Mouse (Mus musculus) erythroblast, embryonic 14.5 days (primary cell): ENCODE data around the gene Bdkrb2. TPM values are rescaled to one million over a fixed set of nuclear protein-coding genes. Genes with fewer than 3 reads are reported as not detected.

Source experiments
- H3K27me3 ChIP-seq: 2 replicates; pipeline ENCODE4 v1.6.1; 2012; ENCODE audit warnings: inconsistent platforms; ENCODE audit not compliant: control insufficient read depth
- H3K36me3 ChIP-seq: 2 replicates; pipeline ENCODE4 v1.6.1; 2012; ENCODE audit warnings: mild to moderate bottlenecking, inconsistent platforms; ENCODE audit not compliant: control insufficient read depth
- H3K4me1 ChIP-seq: 2 replicates; pipeline ENCODE4 v1.6.1; 2012; ENCODE audit warnings: inconsistent platforms; ENCODE audit not compliant: control insufficient read depth
- H3K4me3 ChIP-seq: replicated peaks from 2 replicates; pipeline ENCODE3; 2012; ENCODE audit warnings: moderate library complexity, mild to moderate bottlenecking, inconsistent platforms
- H3K9me3 ChIP-seq: 2 replicates; pipeline ENCODE4 v1.6.1; 2012; ENCODE audit warnings: low read length, inconsistent platforms, mixed read lengths; ENCODE audit not compliant: control insufficient read depth
- GATA1 ChIP-seq: IDR thresholded peaks from 2 replicates; pipeline ENCODE4 v1.6.1; 2012; ENCODE audit warnings: low read length, inconsistent platforms, mixed read lengths
- TAL1 ChIP-seq: IDR thresholded peaks from 3 replicates; pipeline ENCODE4 v1.6.1; 2012; ENCODE audit warnings: low read length, inconsistent platforms, mixed read lengths
- polyA plus RNA-seq: library from polyadenylated mRNA; stranded (reverse); fragments of >175 nt; gene quantifications from 2 replicates; pipeline ENCODE4 v1.2.3, GENCODE M21; 2012

Gene Bdkrb2
- polyA plus RNA-seq, 1 experiment: not detected

GRCm38 (mm10) chr12:105580490-105580889 lies 17.5 kb downstream of the Bdkrb2 start:
- H3K9me3 ChIP-seq: no peaks in the 10 kb centered on the region
- no peaks in the 10 kb centered on the region for H3K27me3 ChIP-seq
- TF ChIP-seq GATA1 (no peak), TAL1 (no peak)
- H3K4me3 ChIP-seq: no peak overlapping the region
- H3K36me3 ChIP-seq: no peaks in the 10 kb centered on the region
- H3K4me1 ChIP-seq: peaks cover 18% of the 10 kb centered on the region

- Histone ChIP-seq H3K4me3 (no peak overlapping the region), H3K4me1 (peaks cover 18% of the 10 kb centered on the region), H3K27me3 (no peaks in the 10 kb centered on the region), H3K36me3 (no peaks in the 10 kb centered on the region), H3K9me3 (no peaks in the 10 kb centered on the region)
- no peak for TF ChIP-seq TAL1
Observed at GRCm38 (mm10) chr12:105582486-105582885, 19.5 kb downstream of the Bdkrb2 start.

- TF ChIP-seq TAL1 (no peak), GATA1 (no peak)
- Histone ChIP-seq H3K4me3 (no peak overlapping the region), H3K36me3 (no peaks in the 10 kb centered on the region), H3K27me3 (no peaks in the 10 kb centered on the region), H3K4me1 (peaks cover 18% of the 10 kb centered on the region), H3K9me3 (no peaks in the 10 kb centered on the region)
Observed at GRCm38 (mm10) chr12:105583484-105583883, 20.5 kb downstream of the Bdkrb2 start.

GRCm38 (mm10) chr12:105584851-105585250 lies 21.8 kb downstream of the Bdkrb2 start:
- TF ChIP-seq GATA1 (no peak), TAL1 (no peak)
- Histone ChIP-seq H3K4me1 (peaks cover 18% of the 10 kb centered on the region), H3K36me3 (no peaks in the 10 kb centered on the region), H3K4me3 (no peak overlapping the region), H3K27me3 (no peaks in the 10 kb centered on the region), H3K9me3 (no peaks in the 10 kb centered on the region)

- TF ChIP-seq TAL1 (no peak), GATA1 (no peak)
- Histone ChIP-seq H3K4me1 (peaks cover 18% of the 10 kb centered on the region), H3K4me3 (no peak overlapping the region), H3K27me3 (no peaks in the 10 kb centered on the region), H3K9me3 (no peaks in the 10 kb centered on the region), H3K36me3 (no peaks in the 10 kb centered on the region)
Observed at GRCm38 (mm10) chr12:105587526-105587925, 24.5 kb downstream of the Bdkrb2 start.

GRCm38 (mm10) chr12:105590786-105591185 lies 27.8 kb downstream of the Bdkrb2 start:
- TF ChIP-seq TAL1 (no peak), GATA1 (no peak)

GRCm38 (mm10) chr12:105592361-105592761 lies 29.3 kb downstream of the Bdkrb2 start:
- no peaks in the 10 kb centered on the region for H3K36me3 ChIP-seq
- H3K4me1 ChIP-seq: no peaks in the 10 kb centered on the region
- H3K27me3 ChIP-seq: no peaks in the 10 kb centered on the region
- H3K4me3 ChIP-seq: no peak overlapping the region
- TF ChIP-seq GATA1 (no peak), TAL1 (no peak)
- H3K9me3 ChIP-seq: no peaks in the 10 kb centered on the region

More at GRCm38 (mm10) chr12:105590786-105591185, 27.8 kb downstream of the Bdkrb2 start:
- H3K9me3 ChIP-seq: no peaks in the 10 kb centered on the region
- no peaks in the 10 kb centered on the region for H3K4me1 ChIP-seq
- no peaks in the 10 kb centered on the region for H3K27me3 ChIP-seq
- no peak overlapping the region for H3K4me3 ChIP-seq
- H3K36me3 ChIP-seq: no peaks in the 10 kb centered on the region

GRCm38 (mm10) chr12:105593471-105593870 lies 30.4 kb downstream of the Bdkrb2 start:
- H3K36me3 ChIP-seq: no peaks in the 10 kb centered on the region
- no peaks in the 10 kb centered on the region for H3K9me3 ChIP-seq
- H3K4me3 ChIP-seq: no peak overlapping the region
- no peaks in the 10 kb centered on the region for H3K27me3 ChIP-seq
- H3K4me1 ChIP-seq: no peaks in the 10 kb centered on the region
- TF ChIP-seq GATA1: no peak
- no peak for TF ChIP-seq TAL1

GRCm38 (mm10) chr12:105597135-105597534 lies 34.1 kb downstream of the Bdkrb2 start:
- Histone ChIP-seq H3K4me3 (no peak overlapping the region), H3K27me3 (no peaks in the 10 kb centered on the region), H3K9me3 (no peaks in the 10 kb centered on the region), H3K4me1 (no peaks in the 10 kb centered on the region), H3K36me3 (no peaks in the 10 kb centered on the region)
- TF ChIP-seq TAL1 (no peak), GATA1 (no peak)

GRCm38 (mm10) chr12:105598503-105598902 lies 35.5 kb downstream of the Bdkrb2 start:
- TF ChIP-seq GATA1 (no peak), TAL1 (no peak)
- no peak overlapping the region for H3K4me3 ChIP-seq
- no peaks in the 10 kb centered on the region for H3K9me3 ChIP-seq
- no peaks in the 10 kb centered on the region for H3K4me1 ChIP-seq
- no peaks in the 10 kb centered on the region for H3K27me3 ChIP-seq
- no peaks in the 10 kb centered on the region for H3K36me3 ChIP-seq
